Mouse (Mus musculus) left cerebral cortex, adult 6 months (tissue): ENCODE data around the gene Cyb5r1. TPM values are rescaled to one million over a fixed set of nuclear protein-coding genes. Genes with fewer than 3 reads are reported as not detected.

Experiments
- long read RNA-seq, 2 experiments: library from polyadenylated mRNA; unstranded; transcript quantifications; one replicate each; pipeline ENCODE4 v2.0.0; 2019 to 2020
- polyA plus RNA-seq: library from polyadenylated mRNA; unstranded; fragments of <200 nt; fragmentation: Nextera tagmentation; gene quantifications from 2 replicates; pipeline ENCODE4 v1.2.3, GENCODE M21; 2021

Cyb5r1 gene
- polyA plus RNA-seq: 27.7 and 34.2 TPM in 2 replicates
- long read RNA-seq, experiment 1, transcript Cyb5r1-201 (9 exons, 1,837 nt): major isoform, 97 of 116 reads
- long read RNA-seq, experiment 1, partial matches to known transcripts: 10 of 116 reads
- long read RNA-seq, experiment 1, other reads (novel, unspliced or antisense): 7 of 116 reads
- long read RNA-seq, experiment 2, transcript Cyb5r1-201 (9 exons, 1,837 nt): major isoform, 36 of 45 reads
- long read RNA-seq, experiment 2, partial matches to known transcripts: 4 of 45 reads
- long read RNA-seq, experiment 2, other reads (novel, unspliced or antisense): 5 of 45 reads

DNA sequence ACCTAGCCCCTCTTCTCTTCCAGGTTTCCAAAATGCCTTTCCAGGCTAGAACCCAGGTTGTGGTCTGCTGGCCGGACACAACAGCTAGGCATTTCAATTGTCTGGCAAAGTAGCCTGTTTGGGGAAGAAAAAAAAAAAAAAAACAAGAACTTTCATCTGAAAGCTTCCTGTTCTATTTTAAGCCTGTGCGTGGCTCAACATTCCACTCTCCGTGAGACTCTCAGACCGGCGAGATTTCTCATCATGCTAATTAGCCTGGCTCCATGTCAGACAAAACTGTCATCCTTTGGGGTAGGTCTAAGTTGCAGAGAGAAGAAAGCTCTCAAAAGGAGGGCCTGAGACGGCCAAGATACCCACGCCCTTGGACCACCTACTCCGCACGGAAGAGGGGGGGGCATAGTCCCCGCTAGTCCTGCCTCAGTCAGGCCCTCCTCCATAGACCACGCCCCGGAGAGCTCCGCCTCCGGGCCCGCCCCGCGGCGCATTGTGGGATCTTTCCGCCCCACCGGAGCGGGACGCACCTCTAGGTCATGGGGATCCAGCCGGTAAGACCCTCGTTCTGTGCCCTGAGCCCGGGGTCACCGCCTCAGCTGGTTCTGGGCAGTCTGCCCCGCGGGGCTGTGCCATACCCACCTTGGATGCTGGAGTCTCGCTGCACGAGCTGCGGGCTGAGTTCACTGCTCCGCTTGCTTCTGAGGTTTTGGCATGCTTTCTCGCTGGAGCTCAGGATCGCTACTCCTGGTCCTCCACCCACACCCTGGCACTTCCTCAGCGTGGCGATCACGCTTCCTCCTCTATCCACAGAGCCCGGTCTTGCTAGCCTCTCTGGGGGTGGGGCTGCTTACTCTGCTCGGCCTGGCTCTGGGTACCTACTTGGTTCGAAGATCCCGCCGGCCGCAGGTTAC, at the start of gene Cyb5r1:
Gene Cyb5r1 (plus strand): TSS at position 51 of the 905 bp plus-strand sequence.

DNA sequence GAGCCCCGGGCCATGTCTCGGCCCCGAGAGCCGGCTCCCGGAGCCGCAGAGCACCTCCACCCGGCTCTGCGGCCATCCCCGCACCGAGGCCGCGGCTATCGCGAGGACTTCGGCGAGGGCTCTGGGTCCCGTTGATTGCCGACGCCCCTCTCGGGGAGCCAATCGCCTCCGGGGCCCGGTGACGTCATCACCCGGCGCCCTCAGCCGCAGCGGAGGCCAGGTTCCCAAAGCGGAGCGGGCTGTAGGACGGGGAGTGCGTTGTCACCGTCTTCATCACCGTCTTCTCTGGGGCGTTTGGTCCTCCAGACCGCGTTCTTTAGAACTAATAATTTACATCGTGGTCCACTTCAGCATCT, 43.5 kb upstream of the Cyb5r1 start, which contains the start of gene Tmem183a:
Gene Tmem183a (minus strand): TSS at position 123 of the 356 bp plus-strand sequence.

DNA sequence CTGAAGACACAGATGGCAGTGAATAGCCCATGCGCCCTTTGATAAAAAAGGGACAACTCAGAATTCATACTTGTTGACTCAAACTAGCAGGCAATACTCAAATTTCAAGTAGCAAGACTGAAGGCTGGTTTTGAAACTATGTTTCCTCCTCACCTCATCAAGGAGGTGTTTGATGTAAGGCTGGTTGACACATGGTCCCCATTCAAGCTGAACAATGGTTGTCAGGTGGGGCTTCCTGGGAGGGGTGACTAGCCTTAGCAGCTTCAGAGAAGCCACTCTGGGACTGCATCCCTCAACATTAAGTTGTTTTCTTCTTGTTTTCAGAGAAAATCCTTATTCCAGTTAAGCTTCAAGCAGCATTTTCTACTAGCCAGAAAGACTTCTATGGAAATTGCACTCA, 19.7 kb upstream of the Cyb5r1 start, which contains the start of gene 4933406M09Rik:
Gene 4933406M09Rik (plus strand): TSS at position 275 of the 400 bp plus-strand sequence.

DNA sequence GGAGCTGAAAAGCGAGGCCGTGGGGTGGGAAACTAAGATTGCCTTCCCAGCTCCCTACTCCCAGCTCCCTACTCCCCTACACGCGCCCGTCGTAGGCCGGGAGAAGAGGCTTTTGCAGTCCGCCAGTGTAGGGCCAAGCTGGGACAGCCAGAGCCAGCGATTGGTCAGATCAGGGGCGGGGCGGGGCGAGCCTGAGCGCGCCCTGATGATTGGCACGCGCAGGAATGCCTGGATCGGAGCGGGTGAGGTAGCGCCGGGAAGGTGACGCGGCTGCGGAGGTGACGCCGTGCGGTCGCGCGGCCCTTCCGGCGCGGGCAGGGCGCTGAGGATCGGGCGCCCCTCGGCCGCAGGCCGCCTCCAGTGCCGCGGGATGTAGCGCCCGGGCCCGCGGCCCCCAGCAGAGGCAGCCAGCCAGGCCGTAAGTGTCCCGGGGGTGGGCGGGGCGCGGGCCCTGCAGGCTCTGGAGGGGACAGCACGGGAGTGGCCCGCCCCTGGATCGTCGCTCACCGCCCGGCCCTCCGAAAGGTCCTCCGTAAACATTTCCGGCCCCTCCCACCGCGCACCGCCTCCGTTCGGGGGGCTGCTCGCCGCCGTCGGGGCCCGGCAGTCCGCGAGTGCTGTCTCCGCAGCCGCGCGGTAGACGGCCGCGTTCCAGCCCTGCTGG, 9.9 kb downstream of the Cyb5r1 start, which contains the start of gene Adipor1:
Gene Adipor1 (plus strand): TSS at position 211 of the 664 bp plus-strand sequence.

DNA sequence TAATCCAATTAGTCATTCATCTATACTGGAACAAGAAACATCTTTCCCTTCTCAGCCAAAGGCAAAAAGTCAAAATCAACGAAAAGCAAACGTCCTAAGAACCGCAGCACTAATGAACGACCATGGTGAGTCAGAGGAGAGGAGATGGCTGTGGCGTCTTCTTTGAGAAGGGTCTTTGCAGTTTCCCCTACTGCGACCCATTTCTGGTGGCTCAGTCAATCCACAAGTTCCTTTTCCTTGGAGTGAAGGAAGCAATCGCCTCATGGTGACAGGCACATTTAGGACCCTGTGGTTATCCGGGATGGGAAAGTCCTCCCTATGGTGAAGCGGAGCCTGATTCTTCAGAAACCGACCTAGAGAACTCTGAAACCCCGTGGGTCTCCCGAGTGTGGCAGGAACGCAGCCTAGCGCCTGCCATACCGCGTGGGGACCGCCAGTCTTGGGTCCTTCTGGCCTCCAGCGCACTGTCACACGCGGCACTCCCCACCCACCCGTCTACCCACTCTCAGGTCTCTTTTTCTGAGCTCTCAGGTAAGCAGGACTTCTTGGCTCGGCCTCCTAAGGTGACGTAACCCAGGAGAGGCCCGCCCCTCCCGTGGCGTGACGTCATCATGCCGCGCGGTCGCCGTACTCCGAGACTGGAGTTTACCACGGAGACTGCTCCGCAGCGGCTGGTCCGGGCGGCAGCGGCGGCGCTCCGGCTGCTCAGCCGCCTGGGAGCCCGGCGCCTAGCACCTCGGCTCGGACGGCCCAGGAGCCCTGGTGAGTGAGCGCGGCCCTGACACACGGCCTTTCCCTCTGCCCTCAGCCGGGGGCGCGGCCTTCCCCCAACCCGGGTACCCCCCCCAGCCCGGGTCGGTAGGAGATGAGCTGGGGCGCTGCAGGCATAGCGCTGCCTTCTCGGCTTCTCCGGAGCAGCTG, 49.8 kb downstream of the Cyb5r1 start, which contains the start of gene Klhl12:
Gene Klhl12 (plus strand): TSS at position 628 of the 921 bp plus-strand sequence.

Other genes starting within 250 kb of the Cyb5r1 start
- 17.7 and 19.0 TPM in 2 replicates for gene Chil1, start 223.4 kb upstream of the Cyb5r1 start, polyA plus RNA-seq
- gene Mybph, start 212.1 kb upstream of the Cyb5r1 start, polyA plus RNA-seq: not detected in 2 replicates
- 73.4 and 80.0 TPM in 2 replicates for gene Adora1, start 170.1 kb upstream of the Cyb5r1 start, polyA plus RNA-seq
- gene Myog, start 115.6 kb upstream of the Cyb5r1 start, polyA plus RNA-seq: not detected in 2 replicates
- gene Ppfia4, start 72.6 kb upstream of the Cyb5r1 start, polyA plus RNA-seq: 12.0 and 12.5 TPM in 2 replicates
- 41.3 and 59.9 TPM in 2 replicates for gene Tmem183a, start 43.6 kb upstream of the Cyb5r1 start, polyA plus RNA-seq
- gene 4933406M09Rik, start 19.6 kb upstream of the Cyb5r1 start, polyA plus RNA-seq: not detected in 2 replicates
- 80.0 and 101 TPM in 2 replicates for gene Adipor1, start 9.8 kb downstream of the Cyb5r1 start, polyA plus RNA-seq
- gene Klhl12, start 50.0 kb downstream of the Cyb5r1 start, polyA plus RNA-seq: 14.5 and 18.0 TPM in 2 replicates
- gene Rabif, start 89.1 kb downstream of the Cyb5r1 start, polyA plus RNA-seq: 30.1 and 35.8 TPM in 2 replicates
- gene Mgat4e, start 144.1 kb downstream of the Cyb5r1 start, polyA plus RNA-seq: not detected in 2 replicates
- gene Kdm5b, start 154.6 kb downstream of the Cyb5r1 start, polyA plus RNA-seq: 11.5 and 11.6 TPM in 2 replicates
- gene Syt2, start 241.1 kb downstream of the Cyb5r1 start, polyA plus RNA-seq: 16.2 and 27.2 TPM in 2 replicates